Mouse (Mus musculus) kidney, postnatal 0 days (tissue): Measurements from ENCODE around the gene Kirrel2. TPM values are rescaled to one million over a fixed set of nuclear protein-coding genes. Genes with fewer than 3 reads are reported as not detected.
A peak's percentile ranks its signal among the peaks of the same experiment; 100 is the strongest.

ENCODE experiments used
- ATAC-seq: fragments of 200-750 bp; cut with Nextera tagmentation; replicated peaks from 2 replicates; pipeline ENCODE4 v1.8.0; 2017; ENCODE audit warnings: low read depth, moderate number of reproducible peaks, moderate TSS enrichment, moderate library complexity; ENCODE audit not compliant: low FRiP score
- DNase-seq: peaks from one replicate; pipeline ENCODE4 v3.0.0-alpha.2; 2016; ENCODE audit warnings: low spot score
- H3K27ac ChIP-seq: fragments of 300-500 bp; sonication (generic); 2 replicates; pipeline ENCODE4 v1.5.1; 2014; ENCODE audit warnings: mild to moderate bottlenecking
- H3K27me3 ChIP-seq: fragments of 300-500 bp; sonication (generic); 2 replicates; pipeline ENCODE4 v1.6.1; 2014; ENCODE audit warnings: low read length, mixed read lengths; ENCODE audit not compliant: insufficient read depth
- H3K36me3 ChIP-seq: fragments of 300-500 bp; sonication (generic); 2 replicates; pipeline ENCODE4 v1.6.1; 2014; ENCODE audit warnings: low read length, mixed read lengths; ENCODE audit not compliant: insufficient read depth
- H3K4me1 ChIP-seq: fragments of 300-500 bp; sonication (generic); replicated peaks from 2 replicates; pipeline ENCODE4 v1.6.1; 2014; ENCODE audit warnings: antibody characterized with exemption, low read length, mixed read lengths; ENCODE audit not compliant: insufficient read depth
- H3K4me2 ChIP-seq: fragments of 300-500 bp; sonication (generic); 2 replicates; pipeline ENCODE4 v1.6.1; 2014; ENCODE audit warnings: mild to moderate bottlenecking, low read length, moderate library complexity, mixed read lengths
- H3K4me3 ChIP-seq: fragments of 300-500 bp; sonication (generic); replicated peaks from 2 replicates; pipeline ENCODE4 v1.5.1; 2014; ENCODE audit warnings: low read depth, low read length
- H3K9ac ChIP-seq: fragments of 300-500 bp; sonication (generic); 2 replicates; pipeline ENCODE4 v1.6.1; 2014; ENCODE audit warnings: low read depth, low read length
- H3K9me3 ChIP-seq: fragments of 300-500 bp; sonication (generic); replicated peaks from 2 replicates; pipeline ENCODE4 v1.6.1; 2016; ENCODE audit warnings: low read length, inconsistent platforms, mixed read lengths
- CTCF ChIP-seq: IDR thresholded peaks from 2 replicates; pipeline ENCODE4 v1.5.1; 2016; ENCODE audit warnings: antibody characterized with exemption, low read depth, mild to moderate bottlenecking, moderate library complexity
- WGBS: fragments of 180-500 bp; shearing (Covaris S2); extraction: QIAGEN DNeasy Blood & Tissue Kit; methylation state at CpG from one replicate; pipeline ENCODE4 v1.1.7; 2014; 5-methylcytosine and 5-hydroxymethylcytosine counted together
- polyA plus RNA-seq: library from polyadenylated mRNA; unstranded; fragments of >200 nt; fragmentation: Nextera tagmentation; extraction: Ambion mirVana; gene quantifications from 2 replicates; pipeline ENCODE4 v1.2.1, GENCODE M21; 2015

Gene Kirrel2
- polyA plus RNA-seq, 1 experiment from 2014 or later = 1.5 TPM

GRCm38 (mm10) chr7:30464816-30465300 lies 7.4 kb upstream of the Kirrel2 start:
- Histone ChIP-seq H3K9me3 (no peaks in the 10 kb centered on the region), H3K4me1 (no peaks in the 10 kb centered on the region), H3K4me2 (no peak overlapping the region), H3K9ac (no peak overlapping the region), H3K4me3 (no peak overlapping the region), H3K27me3 (peaks cover 43% of the 10 kb centered on the region), H3K27ac (no peak overlapping the region), H3K36me3 (no peaks in the 10 kb centered on the region)
- 12% methylated on average over 6 of the region's 6 CpGs for WGBS
- no peak for TF ChIP-seq CTCF
- ATAC-seq (no peak), DNase-seq (no peak)

- ATAC-seq (no peak), DNase-seq (no peak)
- Histone ChIP-seq H3K4me1 (no peaks in the 10 kb centered on the region), H3K9me3 (no peaks in the 10 kb centered on the region), H3K4me3 (no peak overlapping the region), H3K27ac (no peak overlapping the region), H3K27me3 (peaks cover 43% of the 10 kb centered on the region), H3K36me3 (no peaks in the 10 kb centered on the region), H3K9ac (no peak overlapping the region), H3K4me2 (no peak overlapping the region)
- 23% methylated on average over 4 of the region's 4 CpGs for WGBS
- no peak for TF ChIP-seq CTCF
These were observed 6.5 kb upstream of the Kirrel2 start for GRCm38 (mm10) chr7:30463996-30464395.

- no peaks in the 10 kb centered on the region for H3K9me3 ChIP-seq
- 25% methylated on average over 7 of the region's 7 CpGs for WGBS
- no peaks in the 10 kb centered on the region for H3K4me1 ChIP-seq
- TF ChIP-seq CTCF = no peak
- ATAC-seq (no peak), DNase-seq (no peak)
- no peak overlapping the region for H3K27ac ChIP-seq
- H3K36me3 ChIP-seq = no peaks in the 10 kb centered on the region
- no peak overlapping the region for H3K9ac ChIP-seq
- H3K4me3 ChIP-seq = no peak overlapping the region
- no peak overlapping the region for H3K4me2 ChIP-seq
- H3K27me3 ChIP-seq = peaks cover 43% of the 10 kb centered on the region
These were observed 6.1 kb upstream of the Kirrel2 start for GRCm38 (mm10) chr7:30463568-30463967.

- H3K36me3 ChIP-seq = no peaks in the 10 kb centered on the region
- H3K4me3 ChIP-seq = no peak overlapping the region
- H3K4me1 ChIP-seq = peaks cover 3% of the 10 kb centered on the region; the same call in 1 of the 2 replicates
- no peak overlapping the region for H3K27ac ChIP-seq
- H3K9ac ChIP-seq = no peak overlapping the region
- no peaks in the 10 kb centered on the region for H3K9me3 ChIP-seq
- ATAC-seq (peak; percentile 60), DNase-seq (no peak)
- peaks cover 55% of the 10 kb centered on the region for H3K27me3 ChIP-seq
- no peak for TF ChIP-seq CTCF
- 33% methylated on average over 6 of the region's 6 CpGs for whole genome bisulfite sequencing
- H3K4me2 ChIP-seq = no peak overlapping the region
These were observed 2.0 kb upstream of the Kirrel2 start for GRCm38 (mm10) chr7:30459484-30459883.

- Histone ChIP-seq H3K36me3 (no peaks in the 10 kb centered on the region), H3K27me3 (peaks cover 59% of the 10 kb centered on the region), H3K4me3 (0 out of 2 replicates have a peak overlapping the region, but pooled peaks have one; percentile 14), H3K4me2 (peak overlapping the region; percentile 39), H3K27ac (no peak overlapping the region), H3K9ac (no peak overlapping the region), H3K4me1 (peaks cover 8% of the 10 kb centered on the region), H3K9me3 (no peaks in the 10 kb centered on the region)
- no peak for TF ChIP-seq CTCF
- ATAC-seq (no peak), DNase-seq (no peak)
- 1% methylated on average over 30 of the region's 31 CpGs for WGBS
These were observed 420 bp downstream of the Kirrel2 start for GRCm38 (mm10) chr7:30456911-30457628.

GRCm38 (mm10) chr7:30456487-30456886 lies 1.0 kb downstream of the Kirrel2 start:
- no peak for TF ChIP-seq CTCF
- peaks cover 55% of the 10 kb centered on the region for H3K27me3 ChIP-seq
- ATAC-seq = no peak
- peaks cover 8% of the 10 kb centered on the region for H3K4me1 ChIP-seq
- H3K9me3 ChIP-seq = no peaks in the 10 kb centered on the region
- no peak overlapping the region for H3K9ac ChIP-seq
- no peaks in the 10 kb centered on the region for H3K36me3 ChIP-seq
- no peak for DNase-seq
- peak overlapping the region; percentile 39 for H3K4me2 ChIP-seq
- 0 out of 2 replicates have a peak overlapping the region, but pooled peaks have one; percentile 14 for H3K4me3 ChIP-seq
- no peak overlapping the region for H3K27ac ChIP-seq
- WGBS = 1% methylated on average over 9 of the region's 9 CpGs
